Mouse (Mus musculus): ENCODE measurements around the gene Mrps5. TPM values are rescaled to one million over a fixed set of nuclear protein-coding genes. Genes with fewer than 3 reads are reported as not detected.

Gene Mrps5
- total and polyA plus RNA-seq, 3 experiments: 55.8 to 194 (median 82.4) TPM

DNA sequence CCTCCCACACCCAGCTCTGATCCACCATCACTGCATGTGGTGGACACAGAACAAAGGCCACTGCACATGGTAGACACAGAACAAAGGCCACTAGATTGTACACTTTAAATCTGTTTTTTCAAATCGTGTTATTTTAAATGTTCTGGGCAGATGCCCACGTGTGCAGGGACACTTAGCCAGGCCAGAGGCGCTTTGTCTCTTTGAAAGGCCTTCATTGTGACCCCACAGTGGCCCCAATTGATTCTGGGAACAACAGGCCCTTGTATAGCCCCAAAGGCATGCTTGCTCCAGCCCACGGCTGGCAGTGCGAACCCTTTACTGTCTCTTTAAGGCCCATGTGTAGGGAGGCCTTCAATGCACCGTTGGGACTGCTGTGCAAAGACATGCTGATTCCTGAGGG, 40.3 kb downstream of the Mrps5 start:
- Histone ChIP-seq H3K4me1 (ENCODE audit: insufficient read depth, low read depth, low read length) (no peaks in the 10 kb centered on the region), H3K36me3 (replicated peaks) (no peaks in the 10 kb centered on the region), H3K9me3 (replicated peaks) (no peaks in the 10 kb centered on the region), H3K4me3 (ENCODE audit: low read depth, low read length) (no peak overlapping the region), H3K27me3 (ENCODE audit: insufficient read depth, low read length) (no peaks in the 10 kb centered on the region)
- DNase-seq (ENCODE audit: low spot score) (no peak), ATAC-seq (ENCODE audit: extremely low read depth, insufficient number of reproducible peaks, low FRiP score, poor library complexity, severe bottlenecking) (no peak)
- TF ChIP-seq GATA1 (IDR thresholded peaks at IDR 0.05; ENCODE audit: borderline replicate concordance, low read length) (no peak), GATA2 (IDR thresholded peaks at IDR 0.05; ENCODE audit: borderline replicate concordance, low read depth, low read length) (no peak), CTCF (IDR thresholded peaks at IDR 0.05; ENCODE audit: low read depth, low read length) (no peak), POLR2AphosphoS5 (IDR thresholded peaks at IDR 0.05; ENCODE audit: insufficient replicate concordance, low read depth, low read length) (no peak), TAL1 (conservative IDR thresholded peaks at IDR 0.05; ENCODE audit: low read depth, low read length) (no peak)

DNA sequence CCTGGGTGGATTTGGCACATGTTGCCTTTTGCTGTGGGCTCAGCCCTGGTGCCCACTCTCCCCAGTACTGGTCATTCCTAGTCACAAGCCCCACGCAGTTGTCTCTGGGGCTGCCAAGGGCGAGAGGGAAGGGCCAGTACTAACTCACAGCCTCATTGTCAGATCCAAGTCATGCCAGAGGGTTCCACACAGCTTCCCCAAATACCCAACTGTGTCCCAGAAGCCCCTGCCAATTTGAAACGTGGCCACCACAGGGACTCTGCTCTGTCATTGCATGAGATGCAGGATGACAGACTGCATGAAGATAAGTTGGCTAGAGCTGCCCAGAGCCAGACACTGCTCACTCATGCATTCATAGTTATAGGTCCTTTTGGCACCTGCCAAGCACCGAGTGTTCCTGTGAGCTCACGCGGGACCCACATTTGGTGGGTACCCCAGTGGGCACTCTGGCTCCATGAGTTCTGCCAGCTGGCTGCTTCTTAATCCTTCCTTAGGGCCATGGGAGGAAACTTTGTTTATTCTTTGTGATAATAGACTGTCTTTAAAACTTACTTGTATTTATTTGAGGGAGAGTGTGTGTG, 41.1 kb downstream of the Mrps5 start:
- TF ChIP-seq CTCF (IDR thresholded peaks at IDR 0.05; ENCODE audit: low read depth, low read length): no peak
- TF ChIP-seq GATA2 (IDR thresholded peaks at IDR 0.05; ENCODE audit: borderline replicate concordance, low read depth, low read length): no peak
- no peak for TF ChIP-seq TAL1 (conservative IDR thresholded peaks at IDR 0.05; ENCODE audit: low read depth, low read length)
- no peak for TF ChIP-seq GATA1 (IDR thresholded peaks at IDR 0.05; ENCODE audit: borderline replicate concordance, low read length)
- TF ChIP-seq POLR2AphosphoS5 (IDR thresholded peaks at IDR 0.05; ENCODE audit: insufficient replicate concordance, low read depth, low read length): no peak
- DNase-seq (ENCODE audit: low spot score) (no peak), ATAC-seq (ENCODE audit: extremely low read depth, insufficient number of reproducible peaks, low FRiP score, poor library complexity, severe bottlenecking) (no peak)
- Histone ChIP-seq H3K4me3 (ENCODE audit: low read depth, low read length) (no peak overlapping the region), H3K36me3 (replicated peaks) (no peaks in the 10 kb centered on the region), H3K4me1 (ENCODE audit: insufficient read depth, low read depth, low read length) (no peaks in the 10 kb centered on the region), H3K27me3 (ENCODE audit: insufficient read depth, low read length) (no peaks in the 10 kb centered on the region), H3K9me3 (replicated peaks) (no peaks in the 10 kb centered on the region)

DNA sequence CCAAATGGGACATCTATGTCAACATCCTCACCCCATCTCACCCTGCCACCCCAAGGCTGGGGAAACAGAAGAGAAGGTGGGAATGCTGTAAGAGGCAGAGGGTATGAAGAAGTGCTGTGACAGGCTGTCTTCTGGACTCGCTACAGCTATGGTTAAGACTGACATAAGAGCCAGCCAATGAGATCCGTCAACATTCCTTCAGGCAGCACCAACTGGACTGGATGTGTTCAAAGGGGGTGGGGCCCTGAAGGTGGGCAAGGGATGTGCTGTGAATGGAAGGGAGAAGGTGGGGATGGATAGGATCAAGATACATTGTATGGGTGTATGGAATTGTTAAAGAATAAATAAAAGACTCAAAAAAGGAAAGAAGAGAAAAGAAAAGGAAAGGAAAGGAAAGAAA, 45.6 kb downstream of the Mrps5 start:
- H3K9me3 ChIP-seq (replicated peaks): no peaks in the 10 kb centered on the region
- no peak overlapping the region for H3K4me3 ChIP-seq (ENCODE audit: low read depth, low read length)
- ATAC-seq (ENCODE audit: extremely low read depth, insufficient number of reproducible peaks, low FRiP score, poor library complexity, severe bottlenecking) (no peak), DNase-seq (ENCODE audit: low spot score) (no peak)
- no peak for TF ChIP-seq POLR2AphosphoS5 (IDR thresholded peaks at IDR 0.05; ENCODE audit: insufficient replicate concordance, low read depth, low read length)
- no peak for TF ChIP-seq CTCF (IDR thresholded peaks at IDR 0.05; ENCODE audit: low read depth, low read length)
- TF ChIP-seq GATA1 (IDR thresholded peaks at IDR 0.05; ENCODE audit: borderline replicate concordance, low read length): no peak
- TF ChIP-seq TAL1 (conservative IDR thresholded peaks at IDR 0.05; ENCODE audit: low read depth, low read length): no peak
- no peak for TF ChIP-seq GATA2 (IDR thresholded peaks at IDR 0.05; ENCODE audit: borderline replicate concordance, low read depth, low read length)
- no peaks in the 10 kb centered on the region for H3K4me1 ChIP-seq (ENCODE audit: insufficient read depth, low read depth, low read length)
- H3K27me3 ChIP-seq (ENCODE audit: insufficient read depth, low read length): 0 out of 2 replicates have a peak, but pooled peaks cover 3% of the 10 kb centered on the region
- H3K36me3 ChIP-seq (replicated peaks): no peaks in the 10 kb centered on the region

DNA sequence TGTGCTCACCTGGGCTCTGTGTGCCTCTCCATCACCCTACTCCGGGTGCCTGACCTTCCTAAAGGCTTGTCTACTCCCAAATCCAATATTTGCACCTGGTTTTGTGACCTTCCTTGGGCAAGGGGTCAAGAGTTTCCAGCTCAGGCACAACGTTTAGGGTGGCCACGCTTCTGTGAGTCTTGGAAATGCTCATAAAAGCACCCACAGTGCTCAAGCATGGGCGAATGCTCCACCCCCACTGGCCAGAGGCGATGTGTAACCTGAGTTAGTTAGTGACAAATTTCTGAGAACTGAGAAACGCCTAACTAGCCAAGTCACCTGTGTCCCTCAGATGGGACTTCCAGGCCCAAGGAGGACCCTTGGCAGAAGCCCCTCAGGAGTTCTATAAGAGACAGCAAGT, 48.6 kb downstream of the Mrps5 start:
- H3K27me3 ChIP-seq (ENCODE audit: insufficient read depth, low read length): 0 out of 2 replicates have a peak, but pooled peaks cover 3% of the 10 kb centered on the region
- no peaks in the 10 kb centered on the region for H3K4me1 ChIP-seq (ENCODE audit: insufficient read depth, low read depth, low read length)
- no peaks in the 10 kb centered on the region for H3K9me3 ChIP-seq (replicated peaks)
- ATAC-seq (ENCODE audit: extremely low read depth, insufficient number of reproducible peaks, low FRiP score, poor library complexity, severe bottlenecking): no peak
- TF ChIP-seq POLR2AphosphoS5 (IDR thresholded peaks at IDR 0.05; ENCODE audit: insufficient replicate concordance, low read depth, low read length): no peak
- TF ChIP-seq CTCF (IDR thresholded peaks at IDR 0.05; ENCODE audit: low read depth, low read length): no peak
- no peak for TF ChIP-seq GATA2 (IDR thresholded peaks at IDR 0.05; ENCODE audit: borderline replicate concordance, low read depth, low read length)
- TF ChIP-seq TAL1 (conservative IDR thresholded peaks at IDR 0.05; ENCODE audit: low read depth, low read length): no peak
- no peak for TF ChIP-seq GATA1 (IDR thresholded peaks at IDR 0.05; ENCODE audit: borderline replicate concordance, low read length)
- H3K36me3 ChIP-seq (replicated peaks): no peaks in the 10 kb centered on the region
- H3K4me3 ChIP-seq (ENCODE audit: low read depth, low read length): no peak overlapping the region
- DNase-seq (ENCODE audit: low spot score): no peak

DNA sequence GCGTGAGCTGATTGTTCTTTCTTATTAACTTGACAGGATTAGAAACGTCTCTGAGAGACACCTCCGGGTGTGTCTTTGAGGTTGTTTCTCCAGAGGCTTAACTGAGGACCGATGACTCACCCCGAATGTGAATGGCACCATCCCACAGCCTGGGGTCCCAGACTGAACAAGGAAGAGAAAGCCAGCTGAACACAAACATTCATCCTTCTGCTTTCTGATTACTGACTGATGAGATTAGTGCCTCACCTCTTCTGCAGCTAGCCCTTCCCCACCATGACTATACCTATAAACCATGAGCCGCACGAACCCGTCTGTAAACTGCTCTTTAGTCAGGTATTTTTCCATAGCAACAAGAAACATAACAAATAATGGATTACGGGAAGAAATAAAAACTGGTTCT, 52.0 kb downstream of the Mrps5 start:
- H3K36me3 ChIP-seq (replicated peaks): no peaks in the 10 kb centered on the region
- DNase-seq (ENCODE audit: low spot score): no peak
- 0 out of 2 replicates have a peak, but pooled peaks cover 6% of the 10 kb centered on the region for H3K27me3 ChIP-seq (ENCODE audit: insufficient read depth, low read length)
- no peaks in the 10 kb centered on the region for H3K4me1 ChIP-seq (ENCODE audit: insufficient read depth, low read depth, low read length)
- H3K4me3 ChIP-seq (ENCODE audit: low read depth, low read length): no peak overlapping the region
- H3K9me3 ChIP-seq (replicated peaks): no peaks in the 10 kb centered on the region
- TF ChIP-seq TAL1 (conservative IDR thresholded peaks at IDR 0.05; ENCODE audit: low read depth, low read length): no peak
- no peak for TF ChIP-seq POLR2AphosphoS5 (IDR thresholded peaks at IDR 0.05; ENCODE audit: insufficient replicate concordance, low read depth, low read length)
- no peak for ATAC-seq (ENCODE audit: extremely low read depth, insufficient number of reproducible peaks, low FRiP score, poor library complexity, severe bottlenecking)

DNA sequence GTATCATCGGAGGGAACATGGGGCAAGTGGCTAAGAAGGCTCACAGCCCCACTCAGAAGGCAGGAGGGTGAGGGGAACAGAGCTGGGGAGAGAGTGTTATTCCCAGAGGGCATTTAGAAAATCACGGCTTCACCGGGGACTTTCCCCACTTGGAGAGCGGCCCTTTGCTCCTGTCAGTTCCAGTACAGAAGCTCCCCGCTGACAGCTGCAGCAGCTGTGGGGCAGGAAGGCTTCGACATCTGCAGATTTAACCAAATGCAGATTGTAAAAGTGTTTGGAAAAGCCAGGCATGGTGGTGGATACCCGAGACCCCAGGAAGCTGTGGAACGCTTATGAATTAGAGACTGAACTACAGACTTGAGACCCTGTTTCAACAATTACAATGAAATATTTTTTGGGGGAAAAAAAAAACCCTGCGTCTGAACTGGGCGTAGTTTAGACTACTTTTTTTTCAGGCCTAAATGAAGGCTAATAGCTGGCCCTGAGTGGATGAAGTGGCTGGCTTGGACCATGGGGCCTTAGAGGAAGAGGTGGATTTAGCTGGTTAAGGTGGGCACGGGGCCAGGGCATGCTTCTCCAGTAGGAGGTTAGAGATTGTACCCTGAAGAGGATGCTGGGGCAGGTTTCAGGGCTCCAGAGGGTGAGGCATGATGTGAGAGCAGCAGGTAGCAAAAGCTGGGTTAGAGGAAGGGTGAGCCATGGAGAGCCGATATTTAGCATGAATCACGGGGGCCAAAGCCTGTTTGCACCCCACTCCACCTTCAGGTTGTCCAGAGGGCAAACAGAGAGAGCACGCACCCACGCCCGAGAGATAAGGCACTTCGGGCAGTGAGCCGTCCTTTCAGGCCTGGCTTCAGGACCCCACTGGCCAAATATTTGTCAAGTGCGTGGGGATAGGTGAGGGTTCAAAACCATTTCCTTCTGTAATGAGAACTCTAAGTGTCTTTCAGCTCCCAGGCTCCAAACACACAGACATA, 57.0 kb downstream of the Mrps5 start:
- no peak overlapping the region for H3K4me3 ChIP-seq (ENCODE audit: low read depth, low read length)
- ATAC-seq (ENCODE audit: extremely low read depth, insufficient number of reproducible peaks, low FRiP score, poor library complexity, severe bottlenecking) (no peak), DNase-seq (ENCODE audit: low spot score) (no peak)
- no peaks in the 10 kb centered on the region for H3K4me1 ChIP-seq (ENCODE audit: insufficient read depth, low read depth, low read length)
- TF ChIP-seq GATA1 (IDR thresholded peaks at IDR 0.05; ENCODE audit: borderline replicate concordance, low read length) (no peak), TAL1 (conservative IDR thresholded peaks at IDR 0.05; ENCODE audit: low read depth, low read length) (no peak), CTCF (IDR thresholded peaks at IDR 0.05; ENCODE audit: low read depth, low read length) (no peak), GATA2 (IDR thresholded peaks at IDR 0.05; ENCODE audit: borderline replicate concordance, low read depth, low read length) (no peak), POLR2AphosphoS5 (IDR thresholded peaks at IDR 0.05; ENCODE audit: insufficient replicate concordance, low read depth, low read length) (no peak)
- peaks cover 7% of the 10 kb centered on the region; the same call in 1 of the 2 replicates for H3K27me3 ChIP-seq (ENCODE audit: insufficient read depth, low read length)
- H3K36me3 ChIP-seq (replicated peaks): no peaks in the 10 kb centered on the region
- H3K9me3 ChIP-seq (replicated peaks): no peaks in the 10 kb centered on the region
